Mouse (Mus musculus): ENCODE data around the gene Psme4.

DNA sequence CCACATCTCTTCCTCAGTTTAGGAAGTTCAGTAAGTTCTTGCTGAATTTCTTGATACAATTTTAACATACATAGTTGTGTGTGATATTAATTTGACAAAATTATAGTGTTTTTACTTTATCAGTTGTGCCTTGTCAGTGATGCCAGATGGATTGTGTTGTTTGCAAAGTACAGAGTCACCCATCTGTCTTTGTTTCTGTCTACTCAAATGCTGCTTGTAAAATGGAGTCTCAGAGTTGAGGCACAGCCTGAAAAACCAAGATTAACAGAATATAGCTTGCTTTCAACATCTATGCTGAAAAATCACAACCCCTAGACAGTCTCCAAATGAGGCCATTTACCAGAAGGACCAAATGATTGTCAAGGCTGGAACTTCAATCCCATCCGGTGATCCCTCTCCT, 157.0 kb downstream of the Psme4 start:
- no peak for TF ChIP-seq CTCF (IDR thresholded peaks at IDR 0.05; ENCODE audit: control insufficient read depth, insufficient read depth, insufficient replicate concordance, low read depth, low read length)
- TF ChIP-seq POLR2A (IDR thresholded peaks at IDR 0.05; ENCODE audit: control insufficient read depth, low read depth, low read length): no peak
